Mouse (Mus musculus) heart, postnatal 0 days (tissue): Measurements from ENCODE around the gene Ipo9.

Experiments
- CTCF ChIP-seq: IDR thresholded peaks from 2 replicates; pipeline ENCODE4 v1.5.1; 2016; ENCODE audit warnings: antibody characterized with exemption, control low read depth, low read depth
- EP300 ChIP-seq: IDR thresholded peaks from 2 replicates; pipeline ENCODE4 v1.6.1; 2016; ENCODE audit warnings: antibody characterized with exemption, low read depth

GRCm38 (mm10) chr1:135366380-135366779, 63.9 kb downstream of the Ipo9 start:
- TF ChIP-seq CTCF (no peak), EP300 (no peak)
